Comparison of ENCODE assay signal across 11 mouse cellular contexts in genomic region chr1:134074606-134075005, GRCm38 (mm10). TPM values are rescaled to one million over a fixed set of nuclear protein-coding genes. Genes with fewer than 3 reads are reported as not detected.
DNase-seq lines count a peak whose midpoint lies in the region; ATAC-seq and TF ChIP-seq lines count a peak whose summit lies in the region.
"Had no signal": no experiment of that assay in that cellular context is flagged by ENCODE, and none has a peak within 500 bp of the region (broad histone marks: within the 10 kb centered on the region; RNA-seq: fewer than 3 reads in every experiment).

No protein-coding gene starts in this region.

- no peak for DNase-seq in hindbrain, embryonic 10.5 days (ENCODE audit: low spot score)
- DNase-seq in hindbrain, postnatal 0 days (ENCODE audit: low spot score), result no peak
- peak; percentile 13 for DNase-seq in thymus, adult 2 months
- no peak for DNase-seq in thymus, adult 18-20 months
- no peak for DNase-seq in liver, embryonic 11.5 days (ENCODE audit: low spot score)
- DNase-seq in embryo, embryonic 10 days (ENCODE audit: low spot score), result no peak
- DNase-seq: kidney, adult 2 months had no signal

- ATAC-seq in hindbrain, postnatal 0 days, result no peak
- no peak for ATAC-seq in liver, embryonic 11.5 days (replicated peaks; ENCODE audit: low FRiP score)
- no peak for ATAC-seq in stomach, embryonic 15.5 days (ENCODE audit: insufficient read depth, low FRiP score, low read depth)

- H3K36me3 ChIP-seq in hindbrain, embryonic 10.5 days, result peaks cover 36% of the 10 kb centered on the region
- H3K36me3 ChIP-seq in hindbrain, postnatal 0 days (ENCODE audit: insufficient read depth, low read length), result 0 out of 2 replicates have a peak, but pooled peaks cover 5% of the 10 kb centered on the region
- peaks cover 38% of the 10 kb centered on the region for H3K36me3 ChIP-seq in thymus, adult 2 months (ENCODE audit: control insufficient read depth, insufficient read depth, low read length)
- peaks cover 6% of the 10 kb centered on the region; the same call in 1 of the 2 replicates for H3K36me3 ChIP-seq in liver, embryonic 11.5 days (ENCODE audit: control insufficient read depth, insufficient read depth, low read length)
- H3K36me3 ChIP-seq in stomach, embryonic 15.5 days, result peaks cover 2% of the 10 kb centered on the region; the same call in 1 of the 2 replicates

- H3K27me3 ChIP-seq in hindbrain, embryonic 10.5 days (ENCODE audit: insufficient read depth, poor library complexity, severe bottlenecking), result no peaks in the 10 kb centered on the region
- no peaks in the 10 kb centered on the region for H3K27me3 ChIP-seq in hindbrain, postnatal 0 days (ENCODE audit: insufficient read depth, low read length)
- no peaks in the 10 kb centered on the region for H3K27me3 ChIP-seq in thymus, adult 2 months (ENCODE audit: control insufficient read depth, insufficient read depth, low read length)
- no peaks in the 10 kb centered on the region; the same call in 1 of the 2 replicates for H3K27me3 ChIP-seq in liver, embryonic 11.5 days (replicated peaks; ENCODE audit: control insufficient read depth, insufficient read depth, low read length)
- H3K27me3 ChIP-seq in stomach, embryonic 15.5 days (replicated peaks), result no peaks in the 10 kb centered on the region
- H3K27me3 ChIP-seq: limb, embryonic 13.5 days had no signal

- H3K4me1 ChIP-seq in hindbrain, embryonic 10.5 days (replicated peaks), result peaks cover 92% of the 10 kb centered on the region
- peaks cover 35% of the 10 kb centered on the region for H3K4me1 ChIP-seq in hindbrain, postnatal 0 days (ENCODE audit: insufficient read depth, low read length)
- H3K4me1 ChIP-seq in thymus, adult 2 months (replicated peaks; ENCODE audit: control insufficient read depth, insufficient read depth, low read length), result peaks cover 54% of the 10 kb centered on the region
- peaks cover 68% of the 10 kb centered on the region for H3K4me1 ChIP-seq in liver, embryonic 11.5 days (replicated peaks; ENCODE audit: control insufficient read depth, insufficient read depth, low read length)
- H3K4me1 ChIP-seq in stomach, embryonic 15.5 days, result peaks cover 56% of the 10 kb centered on the region

- 87% methylated on average over 10 of the region's 10 CpGs for WGBS in hindbrain, embryonic 10.5 days
- 73% methylated on average over 10 of the region's 10 CpGs for WGBS in hindbrain, postnatal 0 days
- whole genome bisulfite sequencing in thymus, adult 2 months, result 94% methylated on average over 10 of the region's 10 CpGs
- 89% methylated on average over 10 of the region's 10 CpGs for WGBS in liver, embryonic 11.5 days
- WGBS in stomach, embryonic 15.5 days, result 82% methylated on average over 10 of the region's 10 CpGs

- no peak for TF ChIP-seq CTCF in hindbrain, postnatal 0 days (IDR thresholded peaks at IDR 0.05; ENCODE audit: low read depth)
- 0 out of 2 replicates have a peak, but pooled peaks have one; percentile 19 for TF ChIP-seq CTCF in thymus, adult 2 months (IDR thresholded peaks at IDR 0.05; ENCODE audit: borderline replicate concordance, control insufficient read depth, extremely low read depth, insufficient read depth, low read length, poor library complexity)

- no peak overlapping the region for H3K4me2 ChIP-seq in hindbrain, postnatal 0 days (ENCODE audit: low read depth, low read length)
- peak overlapping the region; percentile 57 for H3K4me2 ChIP-seq in liver, embryonic 11.5 days
- 0 out of 2 replicates have a peak overlapping the region, but pooled peaks have one; percentile 16 for H3K4me2 ChIP-seq in stomach, embryonic 15.5 days

- H3K9ac ChIP-seq in hindbrain, postnatal 0 days (replicated peaks; ENCODE audit: low read length), result no peak overlapping the region
- H3K9ac ChIP-seq in liver, embryonic 11.5 days (ENCODE audit: low read depth, low read length), result no peak overlapping the region
- H3K9ac ChIP-seq in stomach, embryonic 15.5 days, result no peak overlapping the region
- H3K9ac ChIP-seq: limb, embryonic 13.5 days had no signal

- peak overlapping the region; percentile 65 for H3K4me3 ChIP-seq in hindbrain, embryonic 10.5 days
- H3K4me3 ChIP-seq in hindbrain, postnatal 0 days (ENCODE audit: low read length), result no peak overlapping the region
- H3K4me3 ChIP-seq in thymus, adult 2 months (ENCODE audit: control insufficient read depth, insufficient read depth, low read length), result peak overlapping the region; percentile 45
- no peak overlapping the region for H3K4me3 ChIP-seq in liver, embryonic 11.5 days (ENCODE audit: low read depth, low read length)
- no peak overlapping the region for H3K4me3 ChIP-seq in stomach, embryonic 15.5 days (replicated peaks)
- H3K4me3 ChIP-seq: limb, embryonic 13.5 days had no signal

- no peak for TF ChIP-seq POLR2A in thymus, adult 2 months (IDR thresholded peaks at IDR 0.05; ENCODE audit: control insufficient read depth, extremely low read depth, insufficient read depth, low read length, poor library complexity)

- H3K27ac ChIP-seq in hindbrain, embryonic 10.5 days, result peak overlapping the region; percentile 19; the same call in 1 of the 2 replicates
- no peak overlapping the region for H3K27ac ChIP-seq in hindbrain, postnatal 0 days
- peak overlapping the region; percentile 84 for H3K27ac ChIP-seq in thymus, adult 2 months (ENCODE audit: control insufficient read depth, insufficient read depth, low read length)
- peak overlapping the region; percentile 92 for H3K27ac ChIP-seq in liver, embryonic 11.5 days (ENCODE audit: low read depth, low read length)
- no peak overlapping the region for H3K27ac ChIP-seq in stomach, embryonic 15.5 days
- H3K27ac ChIP-seq: limb, embryonic 13.5 days had no signal

- H3K9me3 ChIP-seq in hindbrain, embryonic 10.5 days, result no peaks in the 10 kb centered on the region
- H3K9me3 ChIP-seq in hindbrain, postnatal 0 days (ENCODE audit: low read length), result no peaks in the 10 kb centered on the region
- H3K9me3 ChIP-seq in liver, embryonic 11.5 days (ENCODE audit: control insufficient read depth, low read length), result no peaks in the 10 kb centered on the region
- no peaks in the 10 kb centered on the region for H3K9me3 ChIP-seq in stomach, embryonic 15.5 days
- H3K9me3 ChIP-seq: limb, embryonic 13.5 days had no signal

RNA-seq across cellular contexts. Expression of gene Btg2, which starts 4.3 kb away (rescaled TPM):
- 100.0 and 117 TPM in 2 replicates for polyA plus RNA-seq in hindbrain, embryonic 10.5 days (2016; fragmentation: Nextera tagmentation; extraction: Ambion mirVana)
- total RNA-seq in hindbrain, postnatal 0 days (2014; rRNA removed), result 11.2 and 26.1 TPM in 2 replicates
- polyA plus RNA-seq in hindbrain, postnatal 0 days (2015; fragmentation: Nextera tagmentation; extraction: Ambion mirVana), result 13.2 and 14.8 TPM in 2 replicates
- polyA plus RNA-seq in thymus, adult 2 months (2012; rRNA removed), result 432 and 481 TPM in 2 replicates
- 38.6 and 39.9 TPM in 2 replicates for polyA plus RNA-seq in liver, embryonic 11.5 days (2014; fragmentation: Nextera tagmentation; extraction: Ambion mirVana)
- 72.2 and 72.4 TPM in 2 replicates for polyA plus RNA-seq in stomach, embryonic 15.5 days (2015; fragmentation: Nextera tagmentation; extraction: Ambion mirVana)

RNA-seq across cellular contexts. Expression of gene Chit1, which starts 36.4 kb away (rescaled TPM):
- polyA plus RNA-seq in hindbrain, embryonic 10.5 days (2016; fragmentation: Nextera tagmentation; extraction: Ambion mirVana), result not detected in 2 replicates
- 0.14 TPM in 1 of 2 replicates, not detected in the other for total RNA-seq in hindbrain, postnatal 0 days (2014; rRNA removed)
- 0.46 and 0.48 TPM in 2 replicates for polyA plus RNA-seq in hindbrain, postnatal 0 days (2015; fragmentation: Nextera tagmentation; extraction: Ambion mirVana)
- 0.54 and 0.78 TPM in 2 replicates for polyA plus RNA-seq in thymus, adult 2 months (2012; rRNA removed)
- not detected in 2 replicates for polyA plus RNA-seq in liver, embryonic 11.5 days (2014; fragmentation: Nextera tagmentation; extraction: Ambion mirVana)
- 0.70 and 1.1 TPM in 2 replicates for polyA plus RNA-seq in stomach, embryonic 15.5 days (2015; fragmentation: Nextera tagmentation; extraction: Ambion mirVana)
- polyA plus RNA-seq: kidney, adult 2 months had no signal

RNA-seq across cellular contexts. Expression of gene Fmod, which starts 37.6 kb away (rescaled TPM):
- 3.6 and 9.8 TPM in 2 replicates for polyA plus RNA-seq in hindbrain, embryonic 10.5 days (2016; fragmentation: Nextera tagmentation; extraction: Ambion mirVana)
- 10.6 and 16.3 TPM in 2 replicates for total RNA-seq in hindbrain, postnatal 0 days (2014; rRNA removed)
- 17.0 and 21.8 TPM in 2 replicates for polyA plus RNA-seq in hindbrain, postnatal 0 days (2015; fragmentation: Nextera tagmentation; extraction: Ambion mirVana)
- 3.5 and 4.4 TPM in 2 replicates for polyA plus RNA-seq in thymus, adult 2 months (2012; rRNA removed)
- polyA plus RNA-seq in liver, embryonic 11.5 days (2014; fragmentation: Nextera tagmentation; extraction: Ambion mirVana), result 2.7 and 3.9 TPM in 2 replicates
- 9.0 and 11.1 TPM in 2 replicates for polyA plus RNA-seq in stomach, embryonic 15.5 days (2015; fragmentation: Nextera tagmentation; extraction: Ambion mirVana)
- total RNA-seq: common myeloid progenitor, adult 5-6 weeks; ES-E14 had no signal

Comparison
In these comparisons a context has a peak if more than half of its experiments do, and no peak if none do; other contexts are left out.
1. H3K27ac ChIP-seq: peak in hindbrain, embryonic 10.5 days (single experiment), thymus, adult 2 months (single experiment) and liver, embryonic 11.5 days (single experiment); none in hindbrain, postnatal 0 days (single experiment) and stomach, embryonic 15.5 days (single experiment).
2. H3K4me3 ChIP-seq: peak in hindbrain, embryonic 10.5 days (single experiment) and thymus, adult 2 months (single experiment); none in hindbrain, postnatal 0 days (single experiment), liver, embryonic 11.5 days (single experiment) and stomach, embryonic 15.5 days (single experiment).